Mouse (Mus musculus): ENCODE data around the gene Catsperd.

DNA sequence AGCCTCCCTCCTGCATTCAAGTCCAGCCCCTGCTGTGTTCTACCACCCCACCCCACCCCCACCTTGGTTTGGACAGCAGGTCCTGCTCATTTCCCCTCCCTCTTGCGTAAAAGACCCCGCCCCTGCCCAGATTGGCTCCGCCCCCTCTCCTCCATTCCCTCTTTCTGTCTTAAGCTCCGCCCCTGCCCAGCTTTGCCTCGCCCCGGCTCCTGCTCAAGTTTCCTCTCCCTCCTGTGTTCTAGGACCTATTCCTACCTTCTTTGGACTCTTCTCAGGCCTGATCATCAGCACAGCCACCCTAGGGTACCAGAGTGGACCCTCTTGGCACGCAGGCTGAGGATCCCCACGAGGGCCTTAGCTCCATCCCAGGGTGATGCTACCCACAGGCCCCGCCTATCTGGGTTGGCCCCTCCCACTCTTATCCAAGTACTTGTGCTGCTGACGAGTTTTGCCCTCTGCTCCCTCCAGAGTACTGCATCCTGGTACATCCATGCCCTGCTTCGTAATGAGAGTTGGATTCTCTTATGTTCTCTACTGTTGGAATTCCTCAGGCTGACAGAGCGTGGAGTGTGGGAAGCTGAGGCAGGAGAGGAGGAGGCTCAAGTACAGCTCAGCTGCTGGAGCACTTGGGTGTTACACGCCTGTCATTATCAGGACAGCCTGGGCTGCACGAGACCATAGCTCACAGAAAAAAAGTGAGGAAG, 15.9 kb upstream of the Catsperd start:
- TF ChIP-seq CTCF (IDR thresholded peaks at IDR 0.05; ENCODE audit: low read depth) (no peak), EP300 (IDR thresholded peaks at IDR 0.05; ENCODE audit: low read depth) (no peak)
